Mouse (Mus musculus) liver, postnatal 0 days (tissue): ENCODE measurements around the gene Rps15.

Experiments used
- CTCF ChIP-seq: sonication (generic); IDR thresholded peaks from 2 replicates; pipeline ENCODE4 v1.5.1; 2016; ENCODE audit warnings: antibody characterized with exemption, low read depth
- EP300 ChIP-seq: IDR thresholded peaks from 2 replicates; pipeline ENCODE4 v1.6.1; 2016; ENCODE audit warnings: antibody characterized with exemption, low read depth, mild to moderate bottlenecking

- no peak for TF ChIP-seq CTCF
- TF ChIP-seq EP300 = no peak
Observed at GRCm38 (mm10) chr10:80315315-80315714, 23.1 kb downstream of the Rps15 start.
